Mouse (Mus musculus): ENCODE results near the gene Ttf1. TPM values are rescaled to one million over a fixed set of nuclear protein-coding genes. Genes with fewer than 3 reads are reported as not detected.

The Ttf1 gene
- total RNA-seq, 4 experiments from 2014 or later = 9.6 to 13.4 (median 10.2) TPM

DNA sequence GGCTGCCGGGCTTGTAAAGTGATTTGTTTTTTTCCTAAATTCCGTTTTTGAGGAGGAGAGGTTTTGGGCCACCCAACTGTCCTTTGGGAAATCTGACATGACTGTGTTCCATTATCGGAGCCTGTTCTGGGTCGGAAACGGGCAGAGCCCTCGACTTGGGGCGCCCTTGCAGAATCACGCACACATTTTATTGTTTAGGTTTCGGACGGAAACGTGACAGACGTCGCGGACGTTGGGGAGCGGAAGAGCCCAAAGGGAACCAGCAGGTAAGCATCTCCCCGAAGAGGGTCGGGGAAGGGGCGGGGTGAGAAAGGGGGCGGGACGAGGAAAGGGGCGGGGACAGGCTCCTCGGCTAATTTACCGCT is 64.5 kb downstream of the Ttf1 start:
- peak in 1 of 2 experiments; percentile 61 for DNase-seq (ENCODE audit: low spot score in 2 of 2)

DNA sequence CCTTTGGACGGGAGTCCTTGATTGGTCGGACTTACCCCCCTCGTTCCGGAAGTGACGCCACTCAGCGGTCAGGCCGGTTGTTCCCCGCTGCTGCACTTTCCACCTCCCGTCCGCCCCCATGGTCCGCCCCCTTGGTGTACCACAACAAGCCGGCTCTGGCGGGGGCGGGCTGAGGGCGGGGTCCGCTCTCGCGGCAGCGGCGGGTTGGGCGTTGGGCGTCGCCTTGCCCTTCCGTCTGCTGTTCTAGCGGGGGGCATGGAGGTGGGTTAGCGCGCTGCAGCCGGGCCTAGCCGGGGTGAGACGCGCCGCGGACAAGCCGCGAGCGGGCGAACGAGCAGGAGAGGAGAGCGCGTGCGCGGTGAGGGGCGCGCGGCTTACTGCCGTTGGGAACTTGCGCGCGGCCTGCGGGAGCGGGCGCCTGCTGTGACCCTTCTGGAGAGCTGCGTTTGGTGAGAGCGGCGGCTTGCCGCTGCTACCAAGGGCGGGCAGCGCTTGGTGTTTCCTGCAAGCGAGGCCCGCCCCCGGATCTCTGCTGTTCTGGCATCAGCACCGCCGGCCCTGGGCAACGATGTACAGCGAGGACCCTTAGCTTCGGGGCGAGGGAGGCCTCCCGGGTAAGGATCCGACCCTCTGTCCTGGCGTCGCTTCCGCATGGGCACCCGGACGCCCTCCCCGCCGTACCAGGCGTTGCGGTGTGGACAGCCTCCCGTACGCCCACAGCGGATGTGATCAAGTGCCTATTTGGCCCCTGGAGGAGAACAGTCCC is 65.1 kb downstream of the Ttf1 start:
- DNase-seq (ENCODE audit: low spot score in 2 of 2) = peak; percentile 85 to 97

- DNase-seq (ENCODE audit: low spot score in 2 of 2) = no peak
Measured at GRCm38 (mm10) chr2:29130118-29130899, 70.2 kb downstream of the Ttf1 start.

- DNase-seq (ENCODE audit: low spot score in 2 of 2) = no peak
Measured at GRCm38 (mm10) chr2:29135161-29135560, 75.1 kb downstream of the Ttf1 start.

Other genes starting within 250 kb of the Ttf1 start
- 10 to 100 TPM; 32.2 to 36.3 (median 34.0) TPM for gene Gtf3c4, start 219.9 kb upstream of the Ttf1 start, total RNA-seq (2022)
- gene Ddx31, start 219.9 kb upstream of the Ttf1 start, total RNA-seq (2022) = 1 to 10 TPM; 7.6 to 9.7 (median 8.7) TPM
- gene Barhl1, start 143.6 kb upstream of the Ttf1 start, total RNA-seq (2022) = under 1 TPM in 2 of 4 experiments, not detected in 2; 0.14 to 0.55 TPM
- gene Cfap77, start 5.2 kb upstream of the Ttf1 start, total RNA-seq (2022) = 1 to 10 TPM in 1 of 4 experiments, under 1 TPM in 3; 0.25 to 1.1 (median 0.48) TPM
- 10 to 100 TPM; 35.8 to 58.6 (median 48.4) TPM for gene Setx, start 63.9 kb downstream of the Ttf1 start, total RNA-seq (2022)
- 10 to 100 TPM; 71.9 to 82.7 (median 78.9) TPM for gene Ntng2, start 192.7 kb downstream of the Ttf1 start, total RNA-seq (2022)